10 mouse cellular contexts compared by ENCODE assay signal in genomic region chr19:53391787-53392186, GRCm38 (mm10). TPM values are rescaled to one million over a fixed set of nuclear protein-coding genes. Genes with fewer than 3 reads are reported as not detected.
DNase-seq lines count a peak whose midpoint lies in the region; ATAC-seq and TF ChIP-seq lines count a peak whose summit lies in the region.
"Had no signal": no experiment of that assay in that cellular context is flagged by ENCODE, and none has a peak within 500 bp of the region (broad histone marks: within the 10 kb centered on the region; RNA-seq: fewer than 3 reads in every experiment).

No protein-coding gene starts in this region.

- TF ChIP-seq CTCF in cerebellum, adult 2 months (IDR thresholded peaks at IDR 0.05; ENCODE audit: borderline replicate concordance, insufficient read depth, low read depth, low read length), result no peak
- TF ChIP-seq CTCF in C2C12 (IDR thresholded peaks at IDR 0.05; ENCODE audit: control insufficient read depth, insufficient read depth, insufficient read length), result no peak

- H3K79me3 ChIP-seq in C2C12 (ENCODE audit: low read depth), result peaks cover 32% of the 10 kb centered on the region

- peaks cover 25% of the 10 kb centered on the region for H3K36me3 ChIP-seq in C2C12 (ENCODE audit: control insufficient read depth, insufficient read depth)
- H3K36me3 ChIP-seq in forebrain, embryonic 14.5 days (ENCODE audit: control insufficient read depth, insufficient read depth, low read length), result peaks cover 22% of the 10 kb centered on the region
- H3K36me3 ChIP-seq in liver, embryonic 15.5 days (replicated peaks), result peaks cover 22% of the 10 kb centered on the region

- peaks cover 50% of the 10 kb centered on the region for H3K79me2 ChIP-seq in C2C12 (ENCODE audit: control insufficient read depth, insufficient read depth)

- H3ac ChIP-seq in C2C12 (ENCODE audit: control insufficient read depth, insufficient read length, low read depth), result no peak overlapping the region

- 0 out of 2 replicates have a peak overlapping the region, but pooled peaks have one; percentile 13 for H3K27ac ChIP-seq in cerebellum, adult 2 months (ENCODE audit: insufficient read depth, low read length)
- no peak overlapping the region for H3K27ac ChIP-seq in forebrain, embryonic 14.5 days (ENCODE audit: low read depth, low read length)
- H3K27ac ChIP-seq in liver, embryonic 15.5 days (replicated peaks), result peak overlapping the region; percentile 91

- peak overlapping the region; percentile 83 for H3K4me2 ChIP-seq in forebrain, embryonic 14.5 days (ENCODE audit: low read length)
- H3K4me2 ChIP-seq in liver, embryonic 15.5 days, result peak overlapping the region; percentile 81

- H3K9ac ChIP-seq in forebrain, embryonic 14.5 days (ENCODE audit: low read length), result no peak overlapping the region; the same call in 1 of the 2 replicates
- H3K9ac ChIP-seq in liver, embryonic 15.5 days, result peak overlapping the region; percentile 65

- H3K4me3 ChIP-seq in cerebellum, adult 2 months (replicated peaks; ENCODE audit: insufficient read depth, low read depth, low read length), result no peak overlapping the region
- peak overlapping the region; percentile 94 for H3K4me3 ChIP-seq in C2C12 (ENCODE audit: insufficient read depth, poor library complexity, severe bottlenecking)
- 0 out of 2 replicates have a peak overlapping the region, but pooled peaks have one; percentile 99 for H3K4me3 ChIP-seq in forebrain, embryonic 14.5 days (ENCODE audit: low read depth, low read length)
- H3K4me3 ChIP-seq in liver, embryonic 15.5 days (replicated peaks), result peak overlapping the region; percentile 100

- peak in 1 of 2 experiments; percentile 14 for DNase-seq in cerebellum, adult 2 months
- DNase-seq in cerebellum, adult 18-20 months, result no peak
- DNase-seq in forebrain, embryonic 14.5 days (ENCODE audit: low spot score), result no peak
- no peak for DNase-seq in adrenal gland, postnatal 36 days
- DNase-seq in layer of hippocampus, postnatal 14 days (ENCODE audit: low spot score in 2 of 2), result no peak
- no peak for DNase-seq in gastrocnemius, adult 8-10 months (ENCODE audit: low spot score in 2 of 2)
- DNase-seq: cerebellum, postnatal 36 days; thymus, postnatal 25 days had no signal

- no peak for TF ChIP-seq POLR2A in cerebellum, adult 2 months (IDR thresholded peaks at IDR 0.05; ENCODE audit: borderline replicate concordance, insufficient read depth, low read length)

- no peak for ATAC-seq in forebrain, embryonic 14.5 days
- ATAC-seq in liver, embryonic 15.5 days (ENCODE audit: insufficient read depth), result no peak

- H3K27me3 ChIP-seq in cerebellum, adult 2 months (ENCODE audit: control insufficient read depth, insufficient read depth, low read length), result no peaks in the 10 kb centered on the region
- H3K27me3 ChIP-seq in C2C12 (ENCODE audit: control insufficient read depth, insufficient read depth, insufficient read length), result no peaks in the 10 kb centered on the region
- H3K27me3 ChIP-seq in forebrain, embryonic 14.5 days (replicated peaks; ENCODE audit: control insufficient read depth, insufficient read depth, low read length), result no peaks in the 10 kb centered on the region
- H3K27me3 ChIP-seq in liver, embryonic 15.5 days, result no peaks in the 10 kb centered on the region

- peaks cover 13% of the 10 kb centered on the region; the same call in 1 of the 2 replicates for H3K4me1 ChIP-seq in cerebellum, adult 2 months (ENCODE audit: control insufficient read depth, insufficient read depth, low read length)
- peaks cover 9% of the 10 kb centered on the region for H3K4me1 ChIP-seq in forebrain, embryonic 14.5 days (ENCODE audit: control insufficient read depth, insufficient read depth, low read length)
- peaks cover 54% of the 10 kb centered on the region for H3K4me1 ChIP-seq in liver, embryonic 15.5 days (replicated peaks)

- H3K9me3 ChIP-seq in forebrain, embryonic 14.5 days (replicated peaks; ENCODE audit: control insufficient read depth, low read length), result no peaks in the 10 kb centered on the region
- no peaks in the 10 kb centered on the region for H3K9me3 ChIP-seq in liver, embryonic 15.5 days (replicated peaks)

- 84% methylated on average over 5 of the region's 5 CpGs for WGBS in cerebellum, adult 2 months
- 81% methylated on average over 5 of the region's 5 CpGs for WGBS in forebrain, embryonic 14.5 days
- WGBS in liver, embryonic 15.5 days (ENCODE audit: insufficient replicate concordance), result 73% methylated on average over 5 of the region's 5 CpGs

TF ChIP-seq in C2C12, 6 proteins besides CTCF, POLR2A, EP300 and RAD21:
- TF ChIP-seq MAX (IDR thresholded peaks at IDR 0.05) (no peak), CEBPB (IDR thresholded peaks at IDR 0.05; ENCODE audit: low read depth) (no peak), MYOD1 (IDR thresholded peaks at IDR 0.05; ENCODE audit: control insufficient read depth, insufficient read length, low read depth) (no peak), USF1 (IDR thresholded peaks at IDR 0.05; ENCODE audit: low read depth) (no peak), FOSL1 (IDR thresholded peaks at IDR 0.05; ENCODE audit: insufficient read depth, low read length, poor library complexity, severe bottlenecking) (no peak), MYOG (IDR thresholded peaks at IDR 0.05; ENCODE audit: control insufficient read depth, extremely low read depth, insufficient read length) (no peak)
TF ChIP-seq in C2C12: peak in this region for 0.

RNA-seq across cellular contexts. Expression of gene Smndc1, which starts 1.4 kb away (rescaled TPM):
- polyA plus RNA-seq in cerebellum, adult 2 months (2012; rRNA removed), result 24.6 and 26.1 TPM in 2 replicates
- polyA plus RNA-seq in C2C12 (2012; fragmentation: generic; extraction: Trizol), result 31.9 TPM
- polyA plus RNA-seq in forebrain, embryonic 14.5 days (2014; fragmentation: Nextera tagmentation; extraction: Ambion mirVana), result 41.5 and 44.5 TPM in 2 replicates
- polyA plus RNA-seq in liver, embryonic 15.5 days (2015; fragmentation: Nextera tagmentation; extraction: Ambion mirVana), result 15.7 and 16.8 TPM in 2 replicates
- 10 to 100 TPM; 46.5 to 49.3 TPM for total RNA-seq in adrenal gland, postnatal 36 days (2021)
- 10 to 100 TPM; 34.9 to 36.8 TPM for total RNA-seq in layer of hippocampus, postnatal 14 days (2021)
- total RNA-seq in gastrocnemius, adult 8-10 months (2022), result 10 to 100 TPM; 27.4 to 32.4 (median 29.6) TPM

RNA-seq across cellular contexts. Expression of gene Gm10197, which starts 20.2 kb away (rescaled TPM):
- not detected in 2 replicates for polyA plus RNA-seq in cerebellum, adult 2 months (2012; rRNA removed)
- not detected for polyA plus RNA-seq in C2C12 (2012; fragmentation: generic; extraction: Trizol)
- polyA plus RNA-seq in forebrain, embryonic 14.5 days (2014; fragmentation: Nextera tagmentation; extraction: Ambion mirVana), result 7.2 TPM in 1 of 2 replicates, not detected in the other
- not detected in 2 replicates for polyA plus RNA-seq in liver, embryonic 15.5 days (2015; fragmentation: Nextera tagmentation; extraction: Ambion mirVana)
- not detected for total RNA-seq in adrenal gland, postnatal 36 days (2021)
- total RNA-seq in layer of hippocampus, postnatal 14 days (2021), result not detected
- total RNA-seq in gastrocnemius, adult 8-10 months (2022), result not detected
